Mouse (Mus musculus) midbrain, embryonic 13.5 days (tissue): ENCODE results near the gene Gm45140. TPM values are rescaled to one million over a fixed set of nuclear protein-coding genes. Genes with fewer than 3 reads are reported as not detected.

Experiments used
- ATAC-seq: fragments of 200-750 bp; cut with Nextera tagmentation; 2 replicates; pipeline ENCODE4 v1.8.0; 2017; ENCODE audit warnings: mild to moderate bottlenecking, moderate TSS enrichment, moderate library complexity
- H3K27ac ChIP-seq: fragments of 300-500 bp; sonication (generic); 2 replicates; pipeline ENCODE4 v1.5.1; 2015; ENCODE audit warnings: inconsistent platforms, mild to moderate bottlenecking, moderate library complexity
- H3K27me3 ChIP-seq: fragments of 300-500 bp; sonication (generic); 2 replicates; pipeline ENCODE4 v1.6.1; 2015; ENCODE audit warnings: mild to moderate bottlenecking, inconsistent platforms
- H3K36me3 ChIP-seq: fragments of 300-500 bp; sonication (generic); 2 replicates; pipeline ENCODE4 v1.6.1; 2015; ENCODE audit warnings: mild to moderate bottlenecking, inconsistent platforms
- H3K4me1 ChIP-seq: fragments of 300-500 bp; sonication (generic); replicated peaks from 2 replicates; pipeline ENCODE4 v1.6.1; 2015; ENCODE audit warnings: inconsistent platforms
- H3K4me2 ChIP-seq: fragments of 300-500 bp; sonication (generic); replicated peaks from 2 replicates; pipeline ENCODE4 v1.6.1; 2015; ENCODE audit warnings: moderate library complexity, mild to moderate bottlenecking, inconsistent platforms
- H3K4me3 ChIP-seq: fragments of 300-500 bp; sonication (generic); replicated peaks from 2 replicates; pipeline ENCODE4 v1.5.1; 2015; ENCODE audit warnings: mild to moderate bottlenecking, inconsistent platforms
- H3K9ac ChIP-seq: fragments of 300-500 bp; sonication (generic); replicated peaks from 2 replicates; pipeline ENCODE4 v1.6.1; 2015; ENCODE audit warnings: mild to moderate bottlenecking, inconsistent platforms
- H3K9me3 ChIP-seq: fragments of 300-500 bp; sonication (generic); 2 replicates; pipeline ENCODE4 v1.6.1; 2016; ENCODE audit warnings: mild to moderate bottlenecking, inconsistent platforms
- WGBS: fragments of 180-500 bp; shearing (Covaris S2); methylation state at CpG from one replicate; pipeline ENCODE4 v1.1.7; 2015; 5-methylcytosine and 5-hydroxymethylcytosine counted together
- polyA plus RNA-seq: library from polyadenylated mRNA; unstranded; fragments of >200 nt; fragmentation: Nextera tagmentation; extraction: Ambion mirVana; gene quantifications from 2 replicates; pipeline ENCODE4 v1.2.1, GENCODE M21; 2015

Gene Gm45140
- polyA plus RNA-seq, 1 experiment from 2014 or later, result 3.2 TPM

DNA sequence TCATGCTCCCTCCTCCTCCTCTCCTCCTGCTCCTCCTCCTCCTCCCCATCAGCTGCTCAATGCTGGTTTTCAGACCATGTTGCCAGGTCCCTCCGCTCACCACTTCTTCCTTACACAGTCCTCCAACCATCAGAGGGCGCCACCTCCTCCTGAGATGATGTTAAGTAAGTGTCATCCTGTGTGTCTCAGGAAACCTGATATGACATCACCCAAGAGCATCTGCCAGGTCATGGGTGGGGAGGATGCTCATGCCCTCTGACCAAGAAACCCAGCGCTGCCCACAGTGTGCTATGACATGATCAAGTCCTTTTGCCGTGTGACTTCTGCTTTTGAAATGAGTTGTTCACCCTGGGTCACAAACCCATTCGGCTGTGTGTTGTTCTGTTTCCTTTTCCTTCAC, 92.8 kb downstream of the Gm45140 start:
- Histone ChIP-seq H3K4me1 (peaks cover 10% of the 10 kb centered on the region), H3K36me3 (no peaks in the 10 kb centered on the region), H3K27ac (no peak overlapping the region), H3K4me2 (no peak overlapping the region), H3K27me3 (no peaks in the 10 kb centered on the region), H3K9ac (no peak overlapping the region), H3K9me3 (no peaks in the 10 kb centered on the region), H3K4me3 (no peak overlapping the region)
- WGBS, result 75% methylated on average over 5 of the region's 5 CpGs
- no peak for ATAC-seq

DNA sequence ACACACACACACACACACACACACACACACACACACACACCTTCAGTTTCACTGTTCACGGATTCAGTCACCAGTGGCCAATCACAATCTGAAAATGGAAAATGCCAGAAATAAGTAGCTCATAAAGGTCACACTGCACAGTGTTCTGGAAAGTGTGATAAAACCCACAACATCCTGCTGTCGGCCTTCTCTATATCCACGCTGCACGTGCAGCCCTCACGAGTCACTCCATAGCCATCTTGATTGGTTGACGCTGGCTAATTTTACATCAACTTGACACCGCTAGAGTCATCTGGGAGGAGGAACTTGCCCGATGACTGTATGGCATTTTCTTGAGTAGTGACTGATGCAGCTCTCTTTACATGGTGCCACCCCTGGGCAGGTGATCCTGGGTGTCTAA, 93.6 kb downstream of the Gm45140 start:
- Histone ChIP-seq H3K27me3 (no peaks in the 10 kb centered on the region), H3K9ac (no peak overlapping the region), H3K4me2 (no peak overlapping the region), H3K36me3 (no peaks in the 10 kb centered on the region), H3K9me3 (no peaks in the 10 kb centered on the region), H3K4me1 (peaks cover 11% of the 10 kb centered on the region), H3K27ac (no peak overlapping the region), H3K4me3 (no peak overlapping the region)
- ATAC-seq, result no peak
- 93% methylated on average over 8 of the region's 8 CpGs for WGBS

DNA sequence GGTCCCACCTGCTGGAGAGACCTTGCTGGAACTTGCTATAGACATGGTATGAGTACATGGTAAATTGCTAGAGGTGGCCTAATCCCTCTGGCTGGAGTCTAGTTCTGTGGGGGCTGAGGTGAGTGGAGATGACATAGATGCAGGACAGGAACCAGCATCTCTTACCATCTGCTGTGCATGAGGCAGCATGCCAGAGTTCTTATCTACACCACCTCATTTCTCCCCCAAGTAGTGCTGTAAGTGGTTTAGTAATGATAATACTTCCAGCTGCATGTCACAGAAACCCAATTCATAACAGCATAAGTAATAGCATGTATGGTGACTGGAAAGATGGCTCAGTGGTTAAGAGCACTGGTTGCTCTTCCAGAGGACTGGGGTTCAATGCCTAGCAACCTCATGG, 95.1 kb downstream of the Gm45140 start:
- Histone ChIP-seq H3K27me3 (no peaks in the 10 kb centered on the region), H3K4me3 (no peak overlapping the region), H3K9me3 (no peaks in the 10 kb centered on the region), H3K4me2 (no peak overlapping the region), H3K9ac (no peak overlapping the region), H3K4me1 (peaks cover 11% of the 10 kb centered on the region), H3K27ac (no peak overlapping the region), H3K36me3 (no peaks in the 10 kb centered on the region)
- no peak for ATAC-seq

DNA sequence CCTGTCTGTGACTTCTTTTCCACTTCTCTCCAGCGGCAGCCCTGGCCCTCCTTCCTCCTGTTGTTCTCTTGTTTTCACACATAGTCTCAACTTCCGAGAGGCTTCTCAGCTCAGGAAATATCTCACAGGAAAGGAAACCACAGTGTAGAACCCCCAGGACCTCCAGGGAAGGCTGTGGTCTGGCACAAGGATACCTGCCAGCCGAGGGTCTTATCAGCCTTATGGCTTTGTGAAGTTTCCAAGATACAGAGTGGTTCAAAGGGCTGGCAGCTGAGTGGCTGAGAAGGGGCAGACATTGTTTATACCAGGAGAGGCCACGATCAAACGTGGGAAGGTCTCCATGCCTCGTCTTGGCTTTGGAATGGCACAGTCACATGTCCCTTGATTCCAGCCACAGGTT, 95.7 kb downstream of the Gm45140 start:
- H3K27ac ChIP-seq, result no peak overlapping the region
- 68% methylated on average over 6 of the region's 6 CpGs for WGBS
- no peaks in the 10 kb centered on the region; the same call in 1 of the 2 replicates for H3K27me3 ChIP-seq

More for the DNA sequence above, 95.7 kb downstream of the Gm45140 start:
- Histone ChIP-seq H3K9ac (no peak overlapping the region), H3K36me3 (no peaks in the 10 kb centered on the region), H3K4me1 (peaks cover 11% of the 10 kb centered on the region), H3K9me3 (no peaks in the 10 kb centered on the region), H3K4me2 (no peak overlapping the region), H3K4me3 (no peak overlapping the region)
- ATAC-seq, result no peak

Other genes starting within 250 kb of the Gm45140 start
- gene Prokr1, start 245.1 kb downstream of the Gm45140 start, polyA plus RNA-seq, result 2.1 and 2.5 TPM in 2 replicates
- 8.9 and 10.7 TPM in 2 replicates for gene Aplf, start 163.6 kb downstream of the Gm45140 start, polyA plus RNA-seq
- 3.2 and 4.2 TPM in 2 replicates for gene Efcc1, start 104.9 kb downstream of the Gm45140 start, polyA plus RNA-seq
- 0.54 and 1.1 TPM in 2 replicates for gene Gp9, start 57.7 kb downstream of the Gm45140 start, polyA plus RNA-seq
- 7.5 and 9.6 TPM in 2 replicates for gene Rab43, start 23.6 kb downstream of the Gm45140 start, polyA plus RNA-seq
- 34.4 and 36.9 TPM in 2 replicates for gene Isy1, start 3.0 kb upstream of the Gm45140 start, polyA plus RNA-seq
- 700 and 708 TPM in 2 replicates for gene Cnbp, start 15.3 kb upstream of the Gm45140 start, polyA plus RNA-seq
- gene Copg1, start 52.0 kb upstream of the Gm45140 start, polyA plus RNA-seq, result 159 TPM in 2 replicates
- gene Hmces, start 78.1 kb upstream of the Gm45140 start, polyA plus RNA-seq, result 40.3 and 42.7 TPM in 2 replicates
- 21.0 and 25.5 TPM in 2 replicates for gene H1fx, start 145.8 kb upstream of the Gm45140 start, polyA plus RNA-seq
- gene Rab7, start 209.5 kb upstream of the Gm45140 start, polyA plus RNA-seq, result 271 and 287 TPM in 2 replicates
- gene Rpn1, start 248.7 kb upstream of the Gm45140 start, polyA plus RNA-seq, result 257 TPM in 2 replicates